Mouse (Mus musculus) E14TG2a.4 (cell line): ENCODE results near the gene Evc2.

Experiments
- CTCF ChIP-seq: conservative IDR thresholded peaks from 2 replicates; pipeline ENCODE4 v1.5.1; 2014; ENCODE audit warnings: low read length
- NANOG ChIP-seq: IDR thresholded peaks from 2 replicates; pipeline ENCODE4 v1.6.1; 2014; ENCODE audit warnings: borderline replicate concordance, low read length, mixed read lengths
- POU5F1 ChIP-seq: IDR thresholded peaks from 2 replicates; pipeline ENCODE4 v1.6.1; 2014; ENCODE audit warnings: low read length, borderline replicate concordance

- TF ChIP-seq CTCF (no peak), POU5F1 (no peak), NANOG (no peak)
Measured at GRCm38 (mm10) chr5:37343962-37344361, 5.7 kb downstream of the Evc2 start.
